Mouse (Mus musculus) mesoderm, embryonic 11.5 days (tissue): ENCODE measurements around the gene Cbl.

Experiments
- DNase-seq: peaks from one replicate; pipeline ENCODE4 v3.0.0-alpha.2; 2012; ENCODE audit warnings: low read depth, low spot score

The Cbl gene

GRCm38 (mm10) chr9:44240399-44240798 lies 6.5 kb upstream of the Cbl start, which contains the start of gene Ccdc153:
Ccdc153 (plus strand) TSS chr9:44240676.
- no peak for DNase-seq

DNA sequence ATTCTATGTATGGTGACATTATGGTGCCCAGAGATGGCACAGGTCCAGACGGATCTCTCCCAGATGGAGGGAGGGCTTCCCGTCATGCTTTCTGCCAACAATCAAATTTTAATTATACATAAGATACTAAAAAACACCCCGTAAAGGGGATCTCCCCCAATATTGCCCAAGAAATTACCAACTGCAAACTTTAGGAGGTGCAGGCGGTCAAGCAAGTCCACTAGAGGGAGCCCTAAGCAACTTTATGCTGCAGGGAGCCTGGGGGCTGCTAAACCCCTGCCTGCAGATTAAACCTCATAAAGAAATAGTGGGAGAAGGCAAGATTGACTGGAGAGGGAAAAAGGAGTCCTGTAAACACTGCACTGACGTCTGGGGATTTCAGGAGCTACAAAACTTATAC lies 5.6 kb upstream of the Cbl start:
- DNase-seq: peak; percentile 76

DNA sequence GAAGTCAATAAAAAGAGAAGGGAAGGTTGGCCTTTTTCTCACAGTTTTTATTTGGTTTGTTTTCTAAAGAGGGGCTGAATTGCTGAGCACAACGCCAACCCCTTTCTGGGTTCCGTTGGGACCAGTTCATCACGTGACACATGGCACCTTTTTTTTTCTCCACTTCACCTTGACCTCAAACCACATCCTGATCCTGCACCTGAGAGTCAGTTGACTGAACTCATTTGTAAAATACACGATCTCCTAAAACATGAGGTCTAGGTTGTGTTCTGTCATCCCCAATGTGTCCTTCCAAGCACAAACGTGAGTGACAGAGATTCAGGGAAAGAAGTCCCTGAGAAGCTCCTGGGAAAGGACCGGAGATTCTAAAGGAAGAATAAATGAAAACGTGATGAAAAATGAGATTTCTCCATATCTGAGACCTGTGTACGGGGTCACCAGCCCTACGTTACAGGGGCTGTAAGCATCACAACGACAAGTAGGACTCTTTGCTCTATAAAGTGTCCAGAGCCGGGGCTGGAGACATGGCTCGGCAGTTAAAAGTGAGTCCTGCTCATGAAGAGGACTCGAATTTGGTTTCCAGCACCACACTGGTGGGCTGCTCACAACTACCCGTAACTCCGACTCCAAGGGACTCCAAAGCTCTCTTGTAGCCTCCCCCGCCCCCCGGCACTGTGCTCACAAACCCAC lies 4.8 kb upstream of the Cbl start:
- no peak for DNase-seq

- DNase-seq: no peak
Observed at GRCm38 (mm10) chr9:44237128-44237527, 3.3 kb upstream of the Cbl start.

- no peak for DNase-seq
Observed at GRCm38 (mm10) chr9:44236601-44237000, 2.8 kb upstream of the Cbl start.

GRCm38 (mm10) chr9:44234479-44235427 lies 904 bp upstream of the Cbl start:
- peak; percentile 19 for DNase-seq

- peak; percentile 69 for DNase-seq
Observed at GRCm38 (mm10) chr9:44233021-44233801, 638 bp downstream of the Cbl start.

- DNase-seq: no peak
Observed at GRCm38 (mm10) chr9:44231609-44232008, 2.2 kb downstream of the Cbl start.

- no peak for DNase-seq
Observed at GRCm38 (mm10) chr9:44225993-44226392, 7.9 kb downstream of the Cbl start.

DNA sequence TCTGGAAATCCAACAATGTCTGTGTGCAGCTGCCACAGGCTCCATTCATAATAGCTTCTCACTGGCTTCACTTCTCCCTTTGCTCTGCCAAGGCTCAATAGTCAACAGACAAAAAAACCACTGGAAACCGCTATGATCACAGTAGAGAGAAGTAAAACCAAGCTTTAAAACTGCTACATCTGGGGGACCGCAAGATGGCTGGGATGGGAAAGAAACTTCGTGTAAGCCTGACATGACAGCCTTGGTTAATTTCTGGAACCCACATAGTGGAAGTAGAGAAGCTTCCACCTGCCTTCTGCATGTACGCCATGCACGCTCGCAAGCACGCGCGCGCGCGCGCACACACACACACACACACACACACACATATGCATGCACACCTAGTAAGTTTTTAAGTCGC lies 20.3 kb downstream of the Cbl start:
- no peak for DNase-seq

- DNase-seq: no peak
Observed at GRCm38 (mm10) chr9:44212406-44212805, 21.4 kb downstream of the Cbl start.

GRCm38 (mm10) chr9:44209416-44209815 lies 24.4 kb downstream of the Cbl start:
- no peak for DNase-seq

DNA sequence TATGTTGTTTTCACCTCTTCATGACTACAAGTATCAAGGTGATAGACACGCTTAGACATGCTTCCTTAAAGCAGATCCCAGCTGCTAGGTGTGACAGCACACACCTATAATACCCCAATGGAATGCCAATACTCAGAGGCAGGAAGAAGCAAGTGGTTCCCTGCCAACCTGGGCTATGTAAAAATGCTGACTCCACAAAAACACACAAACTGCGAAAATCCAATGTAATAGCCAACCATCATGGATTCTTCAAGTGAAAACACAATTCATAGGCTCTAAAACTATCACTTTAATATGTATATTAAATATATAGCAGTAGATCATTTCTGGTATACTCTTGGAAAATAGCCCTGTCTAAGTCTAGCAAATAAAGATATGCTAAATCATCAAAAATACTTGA lies 26.0 kb downstream of the Cbl start:
- no peak for DNase-seq

DNA sequence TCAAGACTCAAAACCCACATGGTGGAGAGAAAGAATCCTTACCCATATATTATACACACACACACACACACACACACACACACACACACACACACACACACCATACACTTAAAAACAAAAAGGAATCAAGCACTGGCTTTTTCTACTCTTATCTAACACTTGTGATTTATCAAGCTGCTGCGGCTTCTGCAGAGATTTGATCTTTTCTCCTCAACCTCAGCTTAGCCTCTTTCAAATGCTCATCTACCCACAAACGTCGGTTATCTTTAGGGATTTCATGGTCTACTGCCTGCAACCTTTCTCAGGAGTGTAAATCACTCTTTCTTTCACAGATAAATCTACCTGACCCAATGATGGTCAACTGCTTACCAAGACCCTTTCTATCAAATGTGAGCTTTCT lies 33.4 kb downstream of the Cbl start:
- DNase-seq: no peak

DNA sequence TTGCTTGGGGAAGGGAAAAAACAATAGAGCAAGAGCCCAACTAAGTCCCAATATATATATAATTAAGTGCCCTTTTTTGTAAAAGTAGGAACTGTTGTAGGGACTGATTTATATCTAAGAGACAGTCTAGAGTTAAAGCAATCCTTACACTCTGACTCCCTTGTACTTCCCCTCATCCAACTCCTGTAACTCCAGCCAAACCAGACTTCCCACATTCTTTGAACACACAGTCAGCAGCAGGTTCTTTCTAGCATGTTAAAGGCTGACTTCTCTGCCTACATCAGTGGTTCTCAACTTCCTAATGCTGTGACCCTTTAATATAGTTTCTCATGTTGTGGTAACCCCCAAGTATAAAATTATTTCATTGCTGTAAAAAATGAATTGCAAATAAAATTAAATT lies 34.3 kb downstream of the Cbl start:
- DNase-seq: no peak

- DNase-seq: no peak
Observed at GRCm38 (mm10) chr9:44199166-44199565, 34.7 kb downstream of the Cbl start.

DNA sequence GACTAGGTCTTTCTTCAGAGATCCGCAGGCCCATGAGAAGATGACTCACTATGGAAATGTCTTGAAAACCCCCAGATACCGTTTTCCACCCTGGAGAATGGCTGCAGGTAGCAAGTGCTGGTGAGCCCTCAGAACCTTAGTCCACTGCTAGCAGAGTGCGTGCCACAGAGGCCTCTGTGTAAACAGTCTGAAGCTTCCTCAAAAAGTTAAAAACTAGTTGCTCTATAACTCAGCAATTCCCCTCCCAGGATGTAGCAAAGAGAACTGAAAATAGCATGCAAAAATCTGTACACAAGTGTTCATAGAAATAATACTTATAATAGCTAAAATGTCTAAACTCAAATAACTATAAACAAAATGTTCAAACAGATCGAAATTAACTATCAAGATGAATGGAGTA lies 37.5 kb downstream of the Cbl start:
- DNase-seq: no peak

DNA sequence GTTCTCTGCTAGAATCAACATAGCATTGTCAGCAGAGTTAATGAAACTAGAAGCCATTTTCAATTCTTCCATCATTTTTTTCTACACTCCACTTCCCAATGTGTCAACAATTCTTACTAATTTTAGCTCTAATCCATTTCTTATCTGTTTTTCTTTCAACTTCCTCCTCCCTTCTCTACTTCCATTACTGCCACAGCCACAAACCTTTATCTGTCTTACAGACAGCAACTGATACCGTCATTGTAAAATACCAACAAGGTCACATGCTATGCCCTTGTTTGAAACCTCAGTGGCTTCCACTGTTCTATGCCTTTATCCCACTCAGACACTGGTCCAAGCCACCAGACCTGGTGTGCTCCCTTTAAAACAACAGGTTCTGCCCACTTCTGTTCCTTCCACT lies 39.8 kb downstream of the Cbl start:
- DNase-seq: no peak

DNA sequence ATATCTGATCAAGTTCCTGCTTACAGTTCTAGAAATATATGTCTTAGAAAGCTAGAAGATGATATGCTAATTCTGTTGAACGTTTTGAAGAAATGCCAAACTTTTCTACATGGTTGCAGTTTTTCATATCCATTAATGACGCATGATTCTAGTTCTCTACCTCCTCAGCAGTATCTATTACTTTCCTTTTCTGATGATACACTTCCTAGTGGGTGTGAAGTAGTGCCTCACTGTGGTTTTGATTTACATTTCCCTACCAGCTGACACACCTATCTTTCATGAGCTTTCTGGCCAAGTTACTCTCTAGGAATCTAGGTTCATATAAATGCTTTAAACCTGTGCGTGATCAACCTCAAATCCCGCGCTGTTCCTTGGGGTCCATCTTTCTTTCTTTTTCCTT lies 41.1 kb downstream of the Cbl start:
- no peak for DNase-seq

- DNase-seq: no peak
Observed at GRCm38 (mm10) chr9:44192312-44192711, 41.5 kb downstream of the Cbl start.

- DNase-seq: no peak
Observed at GRCm38 (mm10) chr9:44191166-44191565, 42.7 kb downstream of the Cbl start.

GRCm38 (mm10) chr9:44188223-44188622 lies 45.6 kb downstream of the Cbl start:
- no peak for DNase-seq
